Mouse (Mus musculus) liver, embryonic 13.5 days (tissue): Measurements from ENCODE around the gene Gna13. TPM values are rescaled to one million over a fixed set of nuclear protein-coding genes. Genes with fewer than 3 reads are reported as not detected.

ENCODE experiments used
- polyA plus RNA-seq: library from polyadenylated mRNA; unstranded; fragments of >200 nt; fragmentation: Nextera tagmentation; extraction: Ambion mirVana; gene quantifications from 2 replicates; pipeline ENCODE4 v1.2.1, GENCODE M21; 2015

Gene Gna13
- polyA plus RNA-seq, 1 experiment from 2014 or later, result 14.3 TPM

Other genes starting within 250 kb of the Gna13 start
- not detected in 2 replicates for gene E030025P04Rik, start 218.5 kb upstream of the Gna13 start, polyA plus RNA-seq
- gene Rgs9, start 64.7 kb upstream of the Gna13 start, polyA plus RNA-seq, result 0.07 and 0.09 TPM in 2 replicates
- gene 9930022D16Rik, start 51.1 kb downstream of the Gna13 start, polyA plus RNA-seq, result not detected in 2 replicates
- 14.6 and 18.4 TPM in 2 replicates for gene Amz2, start 63.1 kb downstream of the Gna13 start, polyA plus RNA-seq
- gene Arsg, start 110.5 kb downstream of the Gna13 start, polyA plus RNA-seq, result 2.8 and 3.2 TPM in 2 replicates
- gene Slc16a6, start 110.8 kb downstream of the Gna13 start, polyA plus RNA-seq, result 47.0 and 51.9 TPM in 2 replicates
- 28.3 and 29.1 TPM in 2 replicates for gene Wipi1, start 249.1 kb downstream of the Gna13 start, polyA plus RNA-seq